Mouse (Mus musculus) A20 (cell line): ENCODE data around the gene Gpr62.
A peak's percentile ranks its signal among the peaks of the same experiment; 100 is the strongest.
"Not testable (repeated sequence)": the region's sequence is repeated elsewhere in the genome, so short reads cannot be mapped to it uniquely, and the experiment has no call there.

ENCODE experiments used
- DNase-seq: peaks from one replicate; pipeline ENCODE4 v3.0.0-alpha.2; 2011; ENCODE audit warnings: low read depth, low spot score

The Gpr62 gene

DNA sequence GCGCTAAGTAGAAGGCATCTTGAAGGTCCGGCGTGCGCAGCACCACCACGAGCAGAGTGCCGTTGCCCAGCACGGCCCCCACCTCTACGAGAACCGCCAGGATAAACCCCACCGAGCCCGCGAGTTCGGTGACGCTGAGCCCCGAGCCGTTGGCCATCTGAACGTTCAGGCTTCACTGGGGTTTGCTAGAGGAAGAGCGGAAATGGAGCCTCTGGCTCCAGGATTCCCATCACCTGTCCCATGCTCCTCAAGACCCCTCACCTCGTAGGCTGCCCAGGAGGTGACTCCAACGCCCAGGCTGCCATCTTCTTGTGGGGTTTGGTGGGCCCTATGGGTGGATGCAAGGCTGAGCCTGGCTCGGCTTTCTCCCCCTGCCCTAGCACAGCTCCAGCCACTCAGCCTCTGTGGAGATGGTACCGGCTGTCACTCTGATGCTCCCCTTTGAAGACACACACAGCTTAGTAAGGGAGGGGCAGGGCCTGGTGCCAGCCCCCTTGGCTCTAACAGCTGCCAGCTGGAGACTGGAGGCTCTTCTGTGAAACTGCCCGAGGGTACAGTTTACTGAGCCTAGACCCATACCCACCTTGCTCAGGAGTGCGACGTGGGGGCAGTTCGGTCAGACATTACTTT is at the start of gene Gpr62:
Gene Gpr62, minus strand, starts transcription at position 368 of the 630 bp plus-strand sequence.
- DNase-seq: no peak

DNA sequence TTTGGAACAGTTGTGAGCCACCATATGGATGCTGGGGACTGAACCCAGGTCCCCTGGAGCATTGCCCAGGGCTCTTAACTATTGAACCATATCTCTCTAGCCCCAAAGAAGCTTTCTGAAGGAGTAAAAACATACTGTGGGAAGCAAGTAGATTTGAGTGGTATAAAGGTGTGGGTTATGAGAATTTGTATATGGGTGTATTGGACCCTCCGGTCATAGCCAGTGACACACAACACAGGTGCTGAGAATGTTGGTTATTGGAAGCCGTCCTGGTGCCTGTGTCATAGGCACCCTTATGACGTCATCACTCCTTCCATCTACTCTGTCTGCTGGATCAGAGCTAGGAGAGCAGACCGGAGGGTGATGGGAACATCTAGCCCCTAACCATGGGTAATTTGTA is 48.5 kb upstream of the Gpr62 start, which contains the start of gene Iqcf5:
Gene Iqcf5, plus strand, starts transcription at position 301 of the 400 bp plus-strand sequence.
- no peak for DNase-seq

DNA sequence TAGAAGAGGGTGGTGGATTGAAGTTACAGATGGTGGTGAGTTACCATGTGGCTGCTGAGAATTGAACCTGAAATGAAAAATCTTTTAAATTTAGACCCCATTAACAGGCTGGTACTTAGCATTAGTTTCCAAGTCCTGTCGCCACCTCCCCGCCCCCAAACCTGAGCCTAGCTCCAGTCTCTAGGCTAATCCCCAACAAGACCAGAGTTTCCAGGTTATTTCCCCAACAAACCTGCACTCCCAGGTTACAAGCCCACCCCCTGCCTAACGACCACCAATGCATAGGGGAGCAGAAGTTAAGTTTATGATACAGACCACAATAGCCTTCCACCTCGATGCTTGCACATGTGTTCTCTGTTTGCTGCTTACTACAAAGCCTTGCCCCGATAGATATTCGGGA is 47.8 kb upstream of the Gpr62 start:
- no peak for DNase-seq

DNA sequence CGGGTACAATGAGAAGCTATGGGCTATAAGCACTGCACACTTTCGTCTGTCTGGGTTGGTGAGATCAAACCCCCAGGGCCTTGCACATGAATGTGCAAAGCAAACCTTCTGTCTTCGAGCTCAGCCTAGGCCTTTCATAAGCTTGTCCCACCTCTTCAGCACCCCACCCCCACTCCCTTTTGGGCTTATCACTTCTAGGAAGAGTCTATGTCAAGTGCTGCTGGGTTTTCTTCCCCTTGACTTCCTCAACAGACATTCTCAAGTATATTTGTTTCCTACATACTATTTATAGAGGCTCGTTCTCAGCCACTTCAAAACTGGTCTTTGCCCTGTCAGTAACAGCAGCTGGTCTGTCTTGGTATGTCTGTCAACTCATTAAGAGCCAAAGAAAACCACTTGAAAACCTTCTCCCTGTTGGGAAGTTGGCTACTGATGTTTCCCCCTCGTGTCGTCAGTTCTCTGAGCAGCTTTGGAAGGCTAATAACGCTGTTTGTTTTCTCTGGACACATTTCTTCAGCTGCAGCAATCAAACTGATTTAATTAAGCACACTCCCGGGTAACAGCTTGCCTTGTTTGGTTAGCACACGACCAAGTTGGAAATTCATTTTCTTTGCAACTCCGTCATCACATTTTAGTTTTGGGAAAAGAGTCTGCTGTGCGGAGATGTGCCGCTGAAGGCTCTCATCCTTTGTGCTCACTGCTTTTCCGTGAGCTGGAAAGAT is 47.2 kb upstream of the Gpr62 start:
- DNase-seq: peak; percentile 18

DNA sequence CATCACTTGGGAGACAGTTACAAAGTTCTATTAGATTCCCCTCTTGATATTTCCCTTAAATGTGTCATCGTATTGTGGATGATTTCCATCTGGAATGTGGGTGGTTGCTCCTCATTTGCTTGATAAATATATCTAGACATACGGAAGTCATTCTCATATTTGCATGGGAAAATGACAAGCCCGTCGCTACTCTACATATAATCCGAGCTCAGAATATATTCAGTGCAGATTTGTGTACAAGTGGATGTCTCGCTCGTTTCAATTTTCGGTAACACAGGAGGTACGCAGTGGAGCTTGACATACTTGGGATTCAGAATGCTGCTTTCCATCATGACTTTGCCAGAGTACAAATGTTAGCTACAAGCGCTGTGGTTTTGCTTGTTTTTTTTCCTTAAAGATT is 43.6 kb upstream of the Gpr62 start:
- DNase-seq: no peak

DNA sequence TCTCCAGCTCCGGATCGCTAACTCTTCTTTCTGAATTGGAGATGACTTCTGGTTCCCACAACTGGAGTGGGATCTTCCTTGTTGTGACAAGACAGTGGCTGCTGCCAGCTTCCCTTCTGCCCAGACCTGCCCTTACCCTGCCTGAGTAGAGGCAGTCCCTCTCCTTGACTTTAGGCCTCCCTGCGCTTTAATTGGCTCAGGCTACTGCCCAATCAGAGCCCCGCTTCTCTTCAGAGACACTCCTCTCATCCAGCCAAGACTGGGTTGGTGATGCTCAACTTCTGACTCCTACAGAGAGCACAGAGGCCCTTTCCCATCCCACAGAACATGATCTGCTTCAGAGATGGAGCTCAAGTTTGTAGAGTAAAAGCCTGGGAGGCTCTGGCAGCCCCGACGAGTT is 38.5 kb upstream of the Gpr62 start:
- DNase-seq: no peak

DNA sequence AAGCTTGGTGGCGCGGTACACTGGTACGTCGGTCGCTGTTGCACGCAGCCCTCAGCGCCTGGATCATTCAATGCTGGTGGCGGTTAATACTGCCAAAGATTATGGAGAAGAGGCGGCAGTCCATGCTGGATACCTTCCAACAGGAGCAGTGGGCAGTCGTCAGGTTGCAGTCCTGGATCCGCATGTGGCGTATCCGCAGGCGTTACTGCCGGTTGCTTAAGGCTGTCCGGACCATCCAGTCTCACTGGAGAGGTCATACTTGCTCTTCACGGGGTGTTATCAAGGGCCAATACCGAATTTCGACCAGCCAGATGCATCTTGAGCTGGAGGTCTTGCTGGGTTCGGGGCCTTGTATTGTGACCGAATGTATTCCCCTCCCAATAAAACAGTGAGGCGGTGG is 36.1 kb upstream of the Gpr62 start:
- DNase-seq: no peak

DNA sequence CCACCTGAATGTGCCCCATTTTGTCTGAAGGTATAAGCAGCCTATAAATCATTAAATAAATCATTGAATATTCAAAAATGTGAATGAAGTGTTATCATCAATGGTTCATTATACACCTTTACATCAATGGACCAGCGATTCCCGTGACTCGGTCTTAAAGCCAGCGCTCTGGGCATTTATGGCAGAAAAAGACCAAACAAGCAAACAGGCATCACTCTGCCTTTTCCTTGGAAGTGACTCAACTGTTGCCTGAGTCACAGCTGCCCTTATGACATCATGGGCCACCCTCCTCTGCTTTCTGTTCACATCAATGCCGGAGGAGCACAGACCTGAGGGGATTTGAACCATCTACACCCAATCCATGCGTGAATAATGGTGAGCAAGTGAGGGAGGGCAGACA is 33.9 kb upstream of the Gpr62 start, which contains the start of gene Iqcf1:
Gene Iqcf1, plus strand, starts transcription at position 301 of the 400 bp plus-strand sequence.
- no peak for DNase-seq

DNA sequence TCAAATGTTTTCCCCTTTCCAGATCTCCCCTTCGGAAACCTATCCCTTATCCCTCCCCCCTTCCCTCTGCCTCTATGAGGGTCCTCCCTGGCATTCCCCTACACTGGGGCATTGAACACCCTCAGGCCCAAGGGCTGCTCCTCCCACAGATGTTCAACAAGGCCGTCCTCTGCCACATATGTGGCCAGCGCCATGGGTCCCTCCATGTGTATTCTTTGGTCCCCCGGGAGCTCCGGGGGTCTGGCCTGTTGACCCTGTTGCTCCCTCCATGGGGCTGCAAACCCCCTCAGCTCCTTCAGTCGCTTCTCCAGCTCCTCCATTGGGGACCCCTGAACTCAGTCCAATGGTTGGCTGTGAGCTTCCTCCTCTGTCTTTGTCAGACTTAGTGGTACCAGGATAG is 21.9 kb upstream of the Gpr62 start:
- not testable (repeated sequence) for DNase-seq

DNA sequence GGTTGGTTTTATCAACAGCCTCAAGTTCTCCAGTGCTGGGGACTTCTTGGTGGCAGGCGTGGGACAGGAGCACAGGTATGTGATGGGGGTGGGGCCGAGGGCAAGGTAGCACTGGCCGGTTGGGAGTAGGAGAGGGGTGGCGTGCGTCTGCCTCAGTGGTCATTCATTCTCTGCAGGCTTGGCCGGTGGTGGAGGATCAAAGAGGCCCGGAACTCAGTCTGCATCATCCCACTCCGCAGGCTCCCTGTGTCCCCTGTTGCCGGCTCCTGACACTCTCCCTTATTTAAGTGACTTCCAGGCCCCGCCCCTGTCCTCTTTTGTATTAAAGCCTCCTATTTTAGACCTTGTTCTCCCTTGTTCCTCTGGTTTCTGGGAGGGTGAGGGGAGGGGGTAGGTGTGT is 19.3 kb upstream of the Gpr62 start:
- DNase-seq: no peak

DNA sequence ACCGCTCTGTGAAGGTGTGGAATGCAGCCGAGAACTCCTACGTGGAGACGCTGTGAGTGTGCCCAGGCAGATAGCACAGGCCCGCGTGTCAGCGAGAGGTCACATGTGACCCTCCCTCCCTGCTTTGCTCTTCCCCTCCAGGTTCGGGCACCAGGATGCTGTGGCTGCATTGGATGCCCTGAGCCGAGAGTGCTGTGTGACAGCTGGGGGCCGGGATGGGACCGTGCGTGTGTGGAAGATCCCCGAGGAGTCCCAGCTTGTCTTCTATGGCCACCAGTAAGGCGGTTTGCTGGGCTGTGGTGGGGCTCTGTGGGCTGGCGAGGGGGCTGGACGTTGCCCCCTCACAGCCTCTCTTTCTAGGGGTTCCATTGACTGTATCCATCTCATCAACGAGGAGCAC is 17.9 kb upstream of the Gpr62 start:
- DNase-seq: no peak

DNA sequence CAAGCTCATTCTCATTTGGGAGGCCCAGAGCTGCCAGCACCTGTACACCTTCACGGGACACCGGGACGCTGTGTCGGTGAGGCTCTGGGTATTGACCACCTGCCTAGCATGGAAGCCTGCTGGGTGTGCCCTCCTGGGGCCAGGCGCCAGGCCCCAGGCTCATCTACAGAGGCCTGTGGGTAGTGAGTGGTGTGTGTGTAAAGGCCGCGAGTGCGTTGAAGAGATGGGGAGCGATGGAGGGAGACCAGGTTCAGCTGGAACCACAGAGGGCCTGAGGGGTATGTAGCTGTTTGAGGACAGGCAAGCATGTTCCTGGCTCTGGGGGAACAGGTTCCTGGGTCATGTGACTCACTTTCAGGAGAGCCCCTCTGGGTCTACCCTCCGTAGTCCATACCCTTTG is 17.4 kb upstream of the Gpr62 start:
- DNase-seq: no peak

DNA sequence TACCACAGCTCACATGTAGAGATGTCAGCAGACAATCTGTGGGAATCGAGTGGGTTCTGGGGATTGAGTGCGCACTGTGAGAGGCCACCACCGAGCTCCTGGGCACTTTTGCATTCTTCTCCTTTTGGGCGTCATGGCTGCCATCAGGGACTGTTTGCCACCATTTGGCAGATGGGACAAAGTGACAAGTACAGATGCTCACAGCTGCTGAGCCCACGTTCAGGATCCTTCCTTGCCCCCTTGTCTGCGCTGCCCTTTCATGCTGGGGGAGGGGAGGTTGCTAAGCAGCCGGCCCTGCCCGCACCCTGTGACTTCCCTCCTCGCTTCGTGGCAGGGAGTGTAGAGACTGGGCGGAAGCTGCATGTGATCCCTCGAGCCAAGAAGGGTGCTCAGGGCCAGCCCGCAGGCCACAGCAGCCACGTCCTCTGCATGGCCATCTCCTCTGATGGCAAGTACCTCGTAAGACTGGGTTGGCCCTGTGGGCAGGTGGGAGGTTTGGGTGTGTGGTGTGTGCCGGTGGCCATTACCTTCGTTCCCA is 16.9 kb upstream of the Gpr62 start:
- no peak for DNase-seq

DNA sequence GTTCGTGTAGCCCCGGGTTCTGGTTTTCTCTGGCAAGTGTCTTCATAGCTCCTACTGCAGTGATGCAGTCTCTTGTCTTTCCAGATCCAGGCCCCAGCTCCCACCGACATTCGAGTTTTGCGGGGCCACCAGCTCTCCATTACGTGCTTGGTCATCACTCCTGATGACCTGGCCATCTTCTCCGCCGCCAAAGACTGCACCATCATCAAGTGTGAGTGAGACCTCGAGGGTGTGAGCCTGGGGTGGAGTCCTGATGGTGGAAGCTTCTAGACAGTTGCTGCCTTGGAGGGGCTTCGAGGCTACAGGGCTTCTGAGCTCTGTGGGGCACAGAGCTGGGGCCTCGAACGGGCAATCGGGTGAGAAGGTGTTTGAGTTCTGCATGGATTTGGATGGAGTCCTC is 15.9 kb upstream of the Gpr62 start:
- no peak for DNase-seq

DNA sequence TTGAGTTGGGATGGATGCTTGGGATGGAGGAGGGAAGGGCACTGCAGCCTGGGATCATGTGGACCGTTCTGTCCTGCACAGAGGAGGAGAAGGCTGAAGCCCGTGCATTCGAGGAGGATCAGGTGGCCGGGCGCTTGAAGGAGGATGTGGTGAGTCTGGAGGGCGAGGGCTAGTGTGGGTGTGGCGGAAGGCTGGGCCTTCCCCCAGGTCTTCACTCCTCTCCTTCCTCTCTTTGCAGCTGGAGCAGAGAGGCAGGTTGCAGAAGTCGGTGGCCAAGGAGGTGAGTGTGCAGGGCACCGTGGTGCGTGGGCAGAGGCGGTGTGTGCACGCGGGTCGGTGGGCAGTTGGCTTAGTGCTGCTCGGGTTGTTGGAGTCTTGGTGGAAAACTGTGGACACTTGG is 15.3 kb upstream of the Gpr62 start:
- DNase-seq: no peak

DNA sequence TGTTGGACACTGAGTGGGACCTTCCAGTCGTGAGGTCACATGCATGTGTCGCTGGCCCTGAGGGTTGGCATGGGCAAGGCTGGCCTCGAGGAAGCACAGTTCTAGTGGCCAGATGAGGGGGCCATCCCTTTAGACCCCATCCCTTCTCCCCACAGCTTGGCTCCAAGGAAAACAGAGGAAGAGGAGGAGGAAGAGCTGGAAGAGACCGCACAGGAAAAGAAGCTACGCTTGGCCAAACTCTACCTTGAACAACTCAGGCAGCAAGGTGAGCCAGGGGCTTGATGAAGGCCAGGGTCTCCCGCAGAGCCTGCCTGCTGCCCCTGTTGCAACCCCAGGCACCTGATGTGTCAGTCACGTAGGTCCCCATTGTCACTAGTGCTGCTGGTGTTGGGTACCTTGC is 14.8 kb upstream of the Gpr62 start:
- DNase-seq: no peak

DNA sequence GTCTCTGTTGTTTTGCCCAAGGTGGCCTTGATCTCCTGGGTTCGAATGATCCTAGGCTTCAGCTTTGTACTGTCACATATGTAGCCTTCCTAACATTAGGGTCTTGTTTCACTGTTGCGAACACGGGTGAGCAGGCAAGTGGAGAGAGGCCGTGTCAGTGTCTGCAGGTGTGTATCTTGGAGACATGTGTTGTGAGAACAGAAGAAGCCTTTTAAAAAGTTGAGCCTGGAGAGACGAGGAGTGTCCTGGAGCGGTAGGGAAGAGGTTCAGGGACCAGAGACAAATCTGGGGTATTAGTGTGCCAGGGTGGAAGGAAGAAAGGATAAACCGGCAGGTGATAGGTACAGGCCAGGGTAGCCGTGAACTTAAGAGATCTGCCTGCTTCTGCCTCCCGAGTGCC is 12.4 kb upstream of the Gpr62 start:
- no peak for DNase-seq

DNA sequence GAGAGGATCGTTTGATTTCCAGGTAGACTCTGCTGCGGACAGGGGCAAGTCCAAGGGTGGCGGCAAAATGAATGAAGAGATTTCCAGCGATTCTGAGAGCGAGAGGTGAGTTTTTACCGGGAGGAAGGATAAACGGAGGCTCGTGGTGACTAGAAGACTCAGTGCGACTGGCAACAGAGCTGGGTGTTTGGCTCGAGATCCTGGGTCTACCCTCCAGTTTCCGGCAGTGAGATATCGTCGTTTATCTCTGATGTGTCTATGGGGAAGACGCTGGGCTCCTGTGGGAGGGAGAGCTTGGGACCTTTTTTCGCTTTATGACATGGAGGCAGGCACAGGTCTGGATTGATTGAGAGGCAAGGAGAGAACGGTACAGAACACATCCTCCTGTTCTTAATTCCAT is 11.9 kb upstream of the Gpr62 start:
- peak; percentile 14 for DNase-seq

DNA sequence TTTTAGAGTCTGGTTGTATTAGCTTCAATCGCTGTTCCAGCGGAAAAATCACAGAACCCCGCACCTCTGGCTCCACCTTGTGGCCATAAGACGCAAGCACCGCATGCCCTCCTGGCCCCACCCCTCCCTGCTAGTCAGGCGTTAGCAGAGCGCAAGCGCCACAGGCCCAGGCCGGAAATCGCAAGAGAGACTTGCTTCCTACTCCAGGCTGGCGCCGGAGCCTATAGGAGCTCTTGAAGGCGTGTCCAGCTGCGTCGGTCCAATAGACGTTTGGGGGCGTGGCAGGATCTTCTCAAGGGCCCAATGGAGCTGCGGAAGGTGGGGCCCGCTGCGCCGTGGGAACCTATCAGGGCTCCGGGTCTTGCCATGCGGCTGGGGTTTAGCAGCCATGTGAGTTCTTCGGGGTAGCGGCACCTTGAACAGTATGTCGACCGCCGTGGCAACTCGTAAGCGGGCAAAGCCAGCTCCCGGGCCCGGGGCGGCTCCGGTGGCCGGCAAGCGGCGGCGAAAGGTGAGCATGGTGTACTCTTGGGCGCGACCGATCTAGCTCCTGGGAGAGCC is 11.3 kb upstream of the Gpr62 start, which contains the start of gene Parp3:
Gene Parp3, minus strand, starts transcription at position 26 of the 561 bp plus-strand sequence.
- DNase-seq: peak; percentile 100

DNA sequence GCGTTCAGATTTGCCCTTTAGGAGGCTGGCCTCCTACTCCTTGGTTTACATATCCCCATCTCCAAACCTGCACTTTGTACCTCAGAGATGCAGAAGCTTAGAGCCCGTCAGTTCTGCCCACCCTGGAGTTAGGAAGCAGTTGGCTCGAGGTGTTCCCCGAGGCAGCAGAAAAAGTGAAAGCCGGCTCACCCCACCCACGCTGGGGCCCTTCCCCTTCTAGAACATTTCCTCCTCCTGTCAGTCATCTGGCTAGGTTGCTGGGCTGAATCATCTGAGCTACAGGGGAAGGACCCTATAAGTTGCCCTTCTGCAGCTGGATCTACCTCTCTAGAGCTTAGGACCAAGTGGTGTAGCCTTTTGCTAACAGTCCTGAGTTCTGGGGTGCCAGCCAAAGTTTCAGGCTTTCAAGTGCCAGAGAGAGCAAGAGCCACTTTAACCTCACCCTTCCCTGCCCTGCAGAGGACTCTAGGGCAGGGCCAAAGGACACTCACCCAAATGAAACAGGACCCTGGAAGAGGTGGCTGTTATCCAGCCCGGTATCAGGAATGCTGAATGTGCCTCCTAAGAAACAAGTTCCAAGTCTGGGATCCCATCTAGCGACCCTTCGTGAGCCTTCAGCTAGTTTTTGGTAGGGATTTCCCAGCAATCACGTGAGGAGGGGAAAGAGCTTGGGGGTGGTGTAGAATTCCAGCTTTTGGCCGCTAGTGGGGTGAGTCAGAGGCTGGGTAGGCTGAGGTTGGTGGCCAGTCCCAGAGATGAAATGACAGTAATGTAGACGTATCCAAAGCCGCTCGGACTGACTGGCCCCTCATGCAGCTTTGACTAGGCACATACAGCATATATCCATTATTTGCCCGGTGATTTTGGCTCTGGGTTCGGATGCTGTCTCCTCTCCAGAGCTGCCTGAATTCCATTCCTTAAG is 10.5 kb upstream of the Gpr62 start:
- peak; percentile 88 for DNase-seq

DNA sequence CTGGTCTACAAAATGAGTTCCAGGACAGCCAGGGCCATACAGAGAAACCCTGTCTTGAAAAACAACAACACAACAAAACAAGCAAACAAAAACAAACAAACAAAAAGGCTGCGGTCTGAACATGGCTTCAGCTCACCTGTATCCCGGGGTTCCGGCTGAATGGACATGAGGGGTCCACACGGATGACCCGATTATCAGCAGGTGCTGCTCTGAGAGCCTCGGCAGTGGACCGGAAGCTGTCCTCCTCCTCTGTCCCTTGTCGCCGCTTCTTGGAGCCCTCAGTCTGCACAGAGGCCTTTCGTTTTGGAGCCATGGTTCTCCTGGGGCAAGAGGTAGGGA is 9.9 kb upstream of the Gpr62 start, which contains the start of gene Rrp9:
Gene Rrp9, plus strand, starts transcription at position 301 of the 339 bp plus-strand sequence.
- no peak for DNase-seq

DNA sequence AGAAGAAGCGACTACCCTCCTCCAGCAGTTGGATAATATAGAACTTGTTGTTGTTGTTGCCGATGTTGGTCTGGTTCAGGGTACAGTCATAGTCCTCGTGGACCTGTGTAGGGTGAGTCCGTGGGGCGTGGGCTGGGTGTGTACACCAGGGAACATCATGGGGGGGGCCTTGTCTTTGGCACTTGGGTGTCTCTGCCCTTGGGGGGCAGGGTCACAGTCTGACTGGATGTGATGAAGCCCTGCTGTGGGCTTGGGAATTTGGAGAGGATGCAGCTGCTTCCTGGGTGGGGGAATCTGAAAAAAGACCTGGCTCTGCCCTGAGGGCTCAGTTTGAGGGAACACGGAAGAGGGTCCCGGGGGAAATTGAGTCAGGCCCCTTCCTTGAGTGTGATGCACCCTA is 9.3 kb upstream of the Gpr62 start:
- DNase-seq: peak; percentile 67
